Mouse (Mus musculus): ENCODE data around the gene Tmem184b. TPM values are rescaled to one million over a fixed set of nuclear protein-coding genes. Genes with fewer than 3 reads are reported as not detected.

Gene Tmem184b
- 10 to 100 TPM; 51.4 to 56.6 TPM for total RNA-seq (2021)
- long read RNA-seq, experiment 1, partial matches to known transcripts = 5 of 33 reads
- long read RNA-seq, experiment 1, other reads (novel, unspliced or antisense) = 25 of 33 reads
- long read RNA-seq, experiment 2, transcript Tmem184b-201 (9 exons, 3,627 nt) = major isoform, 20 of 44 reads
- long read RNA-seq, experiment 2, partial matches to known transcripts = 5 of 44 reads
- long read RNA-seq, experiment 2, other reads (novel, unspliced or antisense) = 15 of 44 reads

GRCm38 (mm10) chr15:79402836-79403762 is at the start of gene Tmem184b:
TSS of gene Tmem184b (minus strand) at chr15:79403569.
- DNase-seq = peak; percentile 93

- DNase-seq = no peak
Measured at GRCm38 (mm10) chr15:79448041-79448440, 44.7 kb upstream of the Tmem184b start.

GRCm38 (mm10) chr15:79445786-79446654 is 42.7 kb upstream of the Tmem184b start:
- no peak for DNase-seq

GRCm38 (mm10) chr15:79443856-79444410 is 40.6 kb upstream of the Tmem184b start:
- DNase-seq = no peak

- DNase-seq = no peak
Measured at GRCm38 (mm10) chr15:79442961-79443518, 39.7 kb upstream of the Tmem184b start.

GRCm38 (mm10) chr15:79442257-79442611 is 38.9 kb upstream of the Tmem184b start:
- no peak for DNase-seq

- peak; percentile 93 for DNase-seq
Measured at GRCm38 (mm10) chr15:79441331-79442256, 38.2 kb upstream of the Tmem184b start.

GRCm38 (mm10) chr15:79440651-79441330 is 37.4 kb upstream of the Tmem184b start:
- DNase-seq = no peak

- DNase-seq = peak; percentile 78
Measured at GRCm38 (mm10) chr15:79440223-79440622, 36.9 kb upstream of the Tmem184b start.

- no peak for DNase-seq
Measured at GRCm38 (mm10) chr15:79439386-79439785, 36.0 kb upstream of the Tmem184b start.

GRCm38 (mm10) chr15:79438816-79439215 is 35.4 kb upstream of the Tmem184b start:
- no peak for DNase-seq

- peak; percentile 57 for DNase-seq
Measured at GRCm38 (mm10) chr15:79438209-79438810, 34.9 kb upstream of the Tmem184b start.

- DNase-seq = no peak
Measured at GRCm38 (mm10) chr15:79437541-79438208, 34.3 kb upstream of the Tmem184b start.

- DNase-seq = peak; percentile 56
Measured at GRCm38 (mm10) chr15:79436481-79436921, 33.1 kb upstream of the Tmem184b start.

- peak; percentile 76 for DNase-seq
Measured at GRCm38 (mm10) chr15:79435191-79435671, 31.9 kb upstream of the Tmem184b start.

GRCm38 (mm10) chr15:79432892-79433291 is 29.5 kb upstream of the Tmem184b start:
- DNase-seq = no peak

- DNase-seq = no peak
Measured at GRCm38 (mm10) chr15:79432328-79432727, 29.0 kb upstream of the Tmem184b start.

GRCm38 (mm10) chr15:79431925-79432324 is 28.6 kb upstream of the Tmem184b start:
- DNase-seq = no peak
